Mouse (Mus musculus) stomach, postnatal 0 days (tissue): ENCODE measurements around the gene Rnf152.

Experiments used
- CTCF ChIP-seq: IDR thresholded peaks from 2 replicates; pipeline ENCODE4 v1.5.1; 2016; ENCODE audit warnings: antibody characterized with exemption, low read depth, mild to moderate bottlenecking, moderate library complexity
- EP300 ChIP-seq: optimal IDR thresholded peaks from 2 replicates; pipeline ENCODE3; 2016; ENCODE audit warnings: antibody characterized with exemption

DNA sequence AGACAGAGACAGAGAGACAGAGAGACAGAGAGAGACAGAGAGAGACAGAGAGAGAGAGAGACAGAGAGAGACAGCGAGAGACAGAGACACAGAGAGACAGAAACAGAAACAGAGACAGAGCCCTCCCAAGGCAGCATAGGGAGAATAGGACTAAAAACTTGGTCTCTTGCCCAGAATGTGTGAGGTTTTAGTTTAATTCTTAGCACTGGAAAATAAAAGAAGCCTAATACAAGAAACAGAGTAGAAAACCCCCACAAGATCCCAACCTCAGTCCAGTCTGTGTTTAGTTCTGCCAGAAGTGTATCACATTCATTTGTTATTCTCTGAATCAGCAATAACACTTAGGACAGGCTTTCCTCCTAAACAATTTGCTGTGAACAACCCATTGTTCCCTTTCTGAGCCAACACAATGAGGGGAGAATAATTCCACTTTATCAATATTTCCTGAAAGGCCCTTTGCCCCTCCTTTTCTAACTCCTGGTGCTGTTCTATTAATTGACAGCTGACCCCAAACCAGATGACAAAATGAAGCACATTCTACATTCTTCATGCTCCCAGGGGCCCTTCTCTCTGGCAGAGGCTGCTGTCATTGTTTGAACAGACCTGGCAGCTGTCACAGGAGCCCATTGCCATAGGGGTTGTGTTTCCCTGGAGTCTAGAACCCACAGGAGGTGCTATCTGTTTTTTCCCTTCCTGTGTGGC lies 44.5 kb downstream of the Rnf152 start:
- TF ChIP-seq CTCF: no peak
- TF ChIP-seq EP300: no peak
